Mouse (Mus musculus): ENCODE results near the gene Rpl21. TPM values are rescaled to one million over a fixed set of nuclear protein-coding genes. Genes with fewer than 3 reads are reported as not detected.

Rpl21 gene
- polyA plus RNA-seq, 1 experiment from 2014 or later, result 520 TPM

DNA sequence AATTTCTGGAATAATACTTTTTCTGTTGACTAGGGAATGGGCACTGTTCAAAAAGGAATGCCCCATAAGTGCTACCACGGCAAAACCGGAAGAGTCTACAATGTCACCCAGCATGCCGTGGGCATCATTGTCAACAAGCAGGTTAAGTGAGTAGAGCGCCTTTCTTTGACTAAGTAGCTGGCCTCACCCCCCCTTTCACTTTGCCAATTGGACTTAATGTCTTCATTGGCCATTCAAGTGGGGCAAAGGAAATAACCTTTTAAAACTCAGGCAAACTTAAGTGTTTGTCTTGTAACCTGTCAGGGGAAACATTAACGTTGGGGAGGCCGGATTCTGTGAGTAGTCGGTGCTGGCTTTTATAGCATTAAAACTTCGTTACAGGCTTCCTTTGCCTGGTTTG lies 2.3 kb downstream of the Rpl21 start:
- Histone ChIP-seq H3K4me1 (peaks cover 45% of the 10 kb centered on the region), H3K36me3 (peaks cover 53% of the 10 kb centered on the region), H3K27me3 (replicated peaks) (no peaks in the 10 kb centered on the region), H3K4me2 (peak overlapping the region; percentile 75), H3K9me3 (replicated peaks) (no peaks in the 10 kb centered on the region), H3K9ac (peak overlapping the region; percentile 91), H3K27ac (peak overlapping the region; percentile 87), H3K4me3 (peak overlapping the region; percentile 89)
- 49% methylated on average over 8 of the region's 8 CpGs for WGBS (ENCODE audit: insufficient replicate concordance)
- no peak for ATAC-seq

DNA sequence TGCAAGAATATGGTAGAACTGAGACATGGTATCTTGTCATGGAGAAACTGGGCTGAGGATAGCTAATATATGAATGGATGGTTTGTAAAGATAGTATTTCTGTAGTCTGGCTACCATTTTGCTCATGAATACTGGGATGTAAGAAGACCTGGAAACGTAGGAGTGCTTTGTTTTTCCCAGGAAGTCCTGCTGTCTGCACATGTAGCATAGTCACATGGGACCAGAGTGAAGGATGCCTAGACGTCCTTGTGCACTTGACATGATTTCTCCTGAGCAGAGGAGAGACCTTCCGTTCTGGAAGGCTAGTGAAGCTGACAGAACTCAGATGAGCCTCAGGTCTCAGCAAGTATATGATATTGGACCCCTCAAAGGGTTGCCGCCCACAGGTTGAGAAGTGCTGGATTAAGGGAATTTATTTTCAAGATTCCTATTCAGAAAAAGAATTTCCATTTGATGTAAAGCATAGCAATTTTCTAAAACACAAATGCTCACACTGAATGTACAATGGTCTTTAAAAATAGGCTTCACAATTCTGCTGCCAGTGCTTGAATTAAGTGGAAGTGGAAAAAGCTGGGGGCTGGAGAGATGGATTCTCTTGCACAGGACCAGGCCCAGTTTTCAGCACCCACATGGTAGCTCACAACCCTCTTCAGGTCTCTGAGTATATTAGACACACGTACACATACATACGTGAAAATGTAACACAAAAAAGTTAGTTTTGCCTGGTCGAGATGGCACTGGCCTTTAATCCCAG lies 5.5 kb downstream of the Rpl21 start:
- ATAC-seq, result no peak

DNA sequence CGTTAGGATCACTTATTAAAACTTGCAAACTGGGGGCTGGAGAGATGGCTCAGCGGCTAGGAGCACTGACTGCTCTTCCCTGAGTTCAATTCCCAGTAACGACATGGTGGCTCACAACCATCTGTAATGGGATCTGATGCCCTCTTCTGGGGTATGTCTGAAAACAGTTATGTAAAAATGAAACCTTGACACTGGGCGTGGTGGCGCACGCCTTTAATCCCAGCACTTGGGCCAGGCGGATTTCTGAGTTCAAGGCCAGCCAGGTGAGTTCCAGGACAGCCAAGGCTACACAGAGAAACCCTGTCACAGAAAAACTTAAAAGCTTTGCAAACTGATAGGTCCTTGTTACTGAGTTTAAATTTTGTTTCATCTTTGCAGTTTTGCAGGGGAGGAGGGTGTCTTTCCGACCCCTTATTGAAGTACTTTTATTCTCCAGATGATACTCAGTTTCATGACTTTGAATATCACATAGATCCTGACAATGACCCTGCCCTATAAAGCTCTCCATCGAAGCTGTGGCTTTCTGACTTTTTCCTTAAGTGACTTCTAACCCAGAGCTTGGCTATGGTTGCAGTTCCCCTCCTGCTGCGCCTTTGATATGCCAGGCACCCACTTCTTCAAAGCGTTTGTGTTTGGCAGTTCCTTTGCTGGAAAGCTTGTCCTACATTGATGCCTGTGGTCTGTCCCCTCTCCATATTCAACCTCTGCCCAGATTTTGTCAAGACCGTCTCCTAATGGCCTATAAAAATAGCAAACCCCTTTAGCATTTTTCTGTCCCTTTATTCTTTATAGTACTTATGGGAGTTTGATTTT lies 6.4 kb downstream of the Rpl21 start:
- H3K27ac ChIP-seq, result no peak overlapping the region
- ATAC-seq, result 0 out of 2 replicates have a peak, but pooled peaks have one; percentile 16

More for the DNA sequence above, 5.5 kb downstream of the Rpl21 start:
- peaks cover 35% of the 10 kb centered on the region for H3K4me1 ChIP-seq
- no peak overlapping the region for H3K9ac ChIP-seq
- 58% methylated on average over 7 of the region's 7 CpGs for WGBS (ENCODE audit: insufficient replicate concordance)
- H3K27ac ChIP-seq, result no peak overlapping the region
- no peaks in the 10 kb centered on the region for H3K9me3 ChIP-seq (replicated peaks)
- H3K4me2 ChIP-seq, result no peak overlapping the region
- H3K36me3 ChIP-seq, result peaks cover 53% of the 10 kb centered on the region
- H3K27me3 ChIP-seq (replicated peaks), result peaks cover 6% of the 10 kb centered on the region; the same call in 1 of the 2 replicates
- H3K4me3 ChIP-seq, result no peak overlapping the region

DNA sequence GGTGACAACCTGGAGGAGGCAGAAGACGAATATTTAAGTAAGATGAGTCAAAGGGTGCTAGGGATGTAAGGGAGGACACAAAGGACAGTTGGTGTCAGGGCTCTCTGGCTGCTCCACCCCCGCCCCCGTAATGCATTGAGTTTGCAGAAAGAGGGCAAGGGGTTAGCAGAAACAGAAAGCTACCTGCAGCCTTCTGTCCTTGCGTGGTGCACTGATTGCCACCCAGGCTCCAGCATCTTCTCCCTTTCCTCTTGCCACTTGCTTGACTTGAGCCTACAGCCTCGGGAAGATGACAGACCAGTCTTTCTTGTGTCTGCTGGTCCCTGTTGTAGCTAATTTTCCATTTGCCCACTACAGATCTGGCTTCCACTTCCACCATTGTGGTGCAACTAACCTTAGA lies 7.1 kb downstream of the Rpl21 start:
- no peak overlapping the region for H3K4me2 ChIP-seq
- H3K4me1 ChIP-seq, result peaks cover 27% of the 10 kb centered on the region
- 48% methylated on average over 5 of the region's 5 CpGs for WGBS (ENCODE audit: insufficient replicate concordance)
- H3K9me3 ChIP-seq (replicated peaks), result no peaks in the 10 kb centered on the region
- H3K27ac ChIP-seq, result no peak overlapping the region
- ATAC-seq, result no peak
- H3K27me3 ChIP-seq (replicated peaks), result peaks cover 22% of the 10 kb centered on the region
- H3K9ac ChIP-seq, result no peak overlapping the region
- peaks cover 43% of the 10 kb centered on the region for H3K36me3 ChIP-seq
- no peak overlapping the region for H3K4me3 ChIP-seq

More for the DNA sequence above, 6.4 kb downstream of the Rpl21 start:
- Histone ChIP-seq H3K9ac (no peak overlapping the region), H3K27me3 (replicated peaks) (peaks cover 15% of the 10 kb centered on the region), H3K4me1 (peaks cover 29% of the 10 kb centered on the region), H3K4me2 (no peak overlapping the region), H3K36me3 (peaks cover 50% of the 10 kb centered on the region), H3K9me3 (replicated peaks) (no peaks in the 10 kb centered on the region), H3K4me3 (no peak overlapping the region)
- 46% methylated on average over 12 of the region's 12 CpGs for WGBS (ENCODE audit: insufficient replicate concordance)

DNA sequence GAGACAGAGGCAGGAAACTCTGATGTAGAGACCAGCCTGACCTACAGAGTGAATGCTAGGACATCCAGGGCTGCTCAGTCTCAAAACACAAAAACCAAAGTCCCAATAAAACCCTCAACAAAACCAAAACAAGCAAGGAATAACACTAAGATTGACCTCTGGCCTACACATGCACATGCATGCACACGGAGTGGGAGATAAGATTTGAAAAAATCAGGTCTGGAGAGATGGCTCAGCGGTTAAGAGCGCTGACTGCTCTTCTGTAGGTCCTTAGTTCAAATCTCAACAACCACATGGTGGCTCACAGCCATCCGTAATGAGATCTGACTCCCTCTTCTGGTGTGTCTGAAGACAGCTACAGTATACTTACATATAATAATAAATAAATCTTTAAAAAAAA lies 7.7 kb downstream of the Rpl21 start:
- Histone ChIP-seq H3K27me3 (replicated peaks) (peaks cover 29% of the 10 kb centered on the region), H3K27ac (no peak overlapping the region), H3K36me3 (peaks cover 36% of the 10 kb centered on the region), H3K4me2 (no peak overlapping the region), H3K4me1 (peaks cover 26% of the 10 kb centered on the region), H3K9ac (no peak overlapping the region), H3K4me3 (no peak overlapping the region), H3K9me3 (replicated peaks) (no peaks in the 10 kb centered on the region)
- no peak for ATAC-seq
- WGBS (ENCODE audit: insufficient replicate concordance), result 59% methylated on average over 4 of the region's 4 CpGs

DNA sequence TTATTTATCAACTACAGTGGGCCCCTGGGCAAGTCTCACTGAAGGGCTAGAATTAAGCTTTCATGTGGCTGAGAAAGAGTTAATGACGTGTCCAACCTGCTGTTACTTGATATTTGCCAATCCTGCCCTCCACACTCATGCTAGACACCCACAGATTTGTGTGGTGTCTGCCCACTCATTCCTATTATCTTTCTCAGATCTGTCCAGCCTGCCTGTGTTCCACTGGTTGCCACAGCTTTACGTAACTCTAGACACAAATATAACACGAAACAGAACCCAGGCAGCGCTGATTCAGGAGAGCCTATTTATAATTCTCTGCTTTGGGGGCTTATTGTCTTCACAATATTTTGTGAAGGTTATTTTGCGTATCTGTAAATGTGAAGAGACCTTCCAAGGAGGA lies 8.6 kb downstream of the Rpl21 start:
- H3K4me1 ChIP-seq, result peaks cover 24% of the 10 kb centered on the region

DNA sequence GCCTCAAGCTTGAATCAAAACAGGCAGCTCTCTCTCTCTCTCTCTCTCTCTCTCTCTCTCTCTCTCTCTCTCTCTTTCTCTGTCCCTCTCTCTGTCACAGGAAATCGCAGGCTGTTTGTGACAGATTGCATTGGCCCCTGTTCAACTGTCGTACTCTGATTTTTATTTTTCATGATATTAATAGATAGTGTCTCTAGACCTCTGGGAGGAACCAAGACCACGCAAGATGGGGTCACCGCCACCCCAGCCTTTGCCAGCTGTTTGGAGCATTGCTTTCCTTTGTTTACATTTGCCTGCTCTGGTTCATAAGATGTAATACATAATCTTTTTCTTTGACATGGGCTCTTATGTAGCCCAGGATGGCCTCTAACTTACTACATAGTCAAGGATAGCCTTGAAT lies 9.3 kb downstream of the Rpl21 start:
- no peak for ATAC-seq
- H3K9me3 ChIP-seq (replicated peaks), result no peaks in the 10 kb centered on the region
- 83% methylated on average over 4 of the region's 4 CpGs for WGBS (ENCODE audit: insufficient replicate concordance)

More for the DNA sequence above, 8.6 kb downstream of the Rpl21 start:
- no peak overlapping the region for H3K4me3 ChIP-seq
- peaks cover 38% of the 10 kb centered on the region for H3K27me3 ChIP-seq (replicated peaks)
- WGBS (ENCODE audit: insufficient replicate concordance), result 74% methylated on average over 5 of the region's 5 CpGs
- H3K36me3 ChIP-seq, result peaks cover 27% of the 10 kb centered on the region
- no peak overlapping the region for H3K4me2 ChIP-seq
- H3K9me3 ChIP-seq (replicated peaks), result no peaks in the 10 kb centered on the region
- H3K27ac ChIP-seq, result no peak overlapping the region
- ATAC-seq, result no peak
- no peak overlapping the region for H3K9ac ChIP-seq

DNA sequence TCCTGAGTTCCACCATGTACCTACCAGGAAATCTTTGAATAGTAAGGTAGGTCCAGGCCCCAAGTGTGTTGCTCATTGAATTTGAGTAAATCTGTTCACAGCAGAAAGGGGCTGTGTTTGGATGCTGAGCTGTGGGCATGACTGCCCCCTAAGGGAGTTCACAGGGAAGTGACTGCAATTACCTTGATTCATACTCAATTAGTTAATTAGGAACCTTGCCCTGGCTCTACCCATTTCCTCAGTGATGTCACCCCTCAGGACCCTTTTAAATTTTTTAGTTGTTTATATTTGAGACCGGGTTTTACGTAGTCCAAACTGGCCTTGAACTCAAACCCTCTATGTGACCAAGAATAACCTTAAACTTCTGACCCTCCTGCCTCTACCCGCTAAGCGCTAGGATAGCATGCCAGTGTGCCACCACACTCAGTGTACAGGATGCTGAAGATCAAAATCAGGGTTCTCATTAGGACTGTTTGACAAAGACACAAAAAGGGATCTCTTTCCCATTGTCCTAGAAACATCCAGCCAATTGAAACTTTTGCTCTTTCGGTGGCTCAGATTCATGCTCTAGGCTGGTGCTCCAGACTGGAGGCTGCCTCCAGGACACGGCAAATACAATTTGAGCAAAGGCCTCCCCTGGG lies 11.7 kb downstream of the Rpl21 start:
- Histone ChIP-seq H3K4me1 (peaks cover 16% of the 10 kb centered on the region), H3K9ac (no peak overlapping the region), H3K9me3 (replicated peaks) (no peaks in the 10 kb centered on the region), H3K27ac (no peak overlapping the region), H3K27me3 (replicated peaks) (peaks cover 51% of the 10 kb centered on the region), H3K4me3 (peak overlapping the region; percentile 61), H3K36me3 (0 out of 2 replicates have a peak, but pooled peaks cover 3% of the 10 kb centered on the region), H3K4me2 (peak overlapping the region; percentile 91)
- 12% methylated on average over 6 of the region's 6 CpGs for WGBS (ENCODE audit: insufficient replicate concordance)
- peak; percentile 42 for ATAC-seq

More for the DNA sequence above, 9.3 kb downstream of the Rpl21 start:
- H3K4me2 ChIP-seq, result no peak overlapping the region
- peaks cover 45% of the 10 kb centered on the region for H3K27me3 ChIP-seq (replicated peaks)
- H3K27ac ChIP-seq, result no peak overlapping the region
- H3K4me1 ChIP-seq, result peaks cover 23% of the 10 kb centered on the region
- no peak overlapping the region for H3K9ac ChIP-seq
- no peak overlapping the region for H3K4me3 ChIP-seq
- H3K36me3 ChIP-seq, result peaks cover 20% of the 10 kb centered on the region

DNA sequence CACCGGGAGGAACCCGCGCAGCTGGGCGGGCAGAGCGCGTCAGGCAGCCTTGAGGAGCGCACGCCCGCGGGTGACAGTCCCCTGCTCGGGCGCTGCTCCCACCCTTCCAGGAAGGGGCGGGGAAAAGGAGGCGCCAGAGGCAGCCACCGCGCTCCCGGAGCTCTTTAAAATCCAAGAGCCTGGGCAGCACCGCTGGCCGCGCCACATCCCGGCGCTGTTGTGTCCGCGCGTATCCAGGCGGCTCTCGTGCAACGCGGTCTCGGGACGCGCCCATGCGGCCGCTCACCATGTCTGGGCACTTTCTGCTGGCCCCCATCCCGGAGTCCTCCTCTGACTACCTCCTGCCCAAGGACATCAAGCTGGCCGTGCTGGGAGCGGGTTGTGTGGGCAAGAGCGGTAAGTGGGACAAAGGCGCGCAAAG lies 12.3 kb downstream of the Rpl21 start, which contains the start of gene Rasl11a:
Gene Rasl11a (plus strand): TSS at position 127 of the 421 bp plus-strand sequence.
- Histone ChIP-seq H3K27me3 (replicated peaks) (peaks cover 51% of the 10 kb centered on the region), H3K36me3 (0 out of 2 replicates have a peak, but pooled peaks cover 3% of the 10 kb centered on the region), H3K27ac (no peak within 1 kb of the TSS), H3K9ac (peak within 1 kb of the TSS; percentile 57), H3K4me3 (peak within 1 kb of the TSS; percentile 61), H3K9me3 (replicated peaks) (no peaks in the 10 kb centered on the region), H3K4me2 (peak within 1 kb of the TSS; percentile 91), H3K4me1 (peaks cover 15% of the 10 kb centered on the region)
- peak; percentile 85 for ATAC-seq
- WGBS (ENCODE audit: insufficient replicate concordance), result under 1% methylated on average over 40 of the region's 40 CpGs

DNA sequence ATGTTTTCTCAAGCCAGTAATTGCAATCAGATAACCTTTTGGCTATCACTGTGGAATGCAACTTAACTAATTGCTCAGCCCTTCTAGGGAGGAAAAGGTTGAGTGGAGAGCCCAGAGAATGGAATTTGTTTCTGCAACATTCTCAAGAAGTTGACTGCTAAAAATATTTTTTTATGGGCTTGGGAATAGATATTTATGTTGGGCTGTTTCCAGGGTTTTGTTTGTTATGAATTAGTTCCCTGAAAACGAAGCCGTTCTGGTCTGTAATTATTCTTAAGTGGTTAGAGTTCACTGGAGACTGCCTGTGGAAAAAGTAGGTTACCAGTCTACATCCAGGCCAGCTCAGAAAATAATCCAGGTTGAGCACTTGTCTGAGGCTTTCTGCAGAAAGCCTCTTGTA lies 13.8 kb downstream of the Rpl21 start:
- Histone ChIP-seq H3K4me2 (no peak overlapping the region), H3K27ac (no peak overlapping the region)

DNA sequence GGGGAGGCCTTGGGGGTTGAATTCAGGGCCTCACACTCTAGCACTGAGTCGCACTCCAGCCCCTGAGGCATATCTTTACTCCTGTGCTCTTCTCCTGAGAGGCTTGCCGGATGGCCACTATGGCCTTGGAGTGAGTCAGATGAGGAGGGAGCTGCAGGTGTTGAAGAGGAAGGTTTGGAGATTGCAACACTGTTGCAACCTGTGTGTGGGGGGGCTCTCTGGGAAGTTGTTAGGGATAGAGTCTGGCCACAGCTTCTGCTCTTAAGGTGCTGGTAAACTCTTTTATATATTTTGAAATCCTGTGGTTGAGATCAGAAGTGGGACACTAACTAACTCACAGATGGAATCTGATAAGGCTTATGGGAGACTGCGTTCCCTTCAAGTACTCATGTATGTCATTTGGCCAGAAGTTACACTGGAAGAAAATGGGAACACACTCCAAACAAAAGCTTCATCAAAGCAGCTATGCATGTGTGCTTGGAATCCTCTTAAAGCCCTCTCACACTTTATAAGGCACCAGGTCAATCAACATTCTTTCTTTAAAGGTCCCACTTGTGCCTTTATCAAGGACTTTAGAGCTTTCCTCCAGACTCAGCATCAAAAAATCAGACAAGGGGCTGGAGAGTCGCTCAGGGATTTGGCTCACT lies 16.4 kb downstream of the Rpl21 start:
- Histone ChIP-seq H3K9me3 (replicated peaks) (no peaks in the 10 kb centered on the region), H3K4me1 (peaks cover 15% of the 10 kb centered on the region), H3K27ac (no peak overlapping the region), H3K36me3 (0 out of 2 replicates have a peak, but pooled peaks cover 3% of the 10 kb centered on the region), H3K4me2 (no peak overlapping the region), H3K9ac (no peak overlapping the region), H3K4me3 (no peak overlapping the region), H3K27me3 (replicated peaks) (peaks cover 42% of the 10 kb centered on the region)
- 77% methylated on average over 4 of the region's 4 CpGs for WGBS (ENCODE audit: insufficient replicate concordance)
- no peak for ATAC-seq

More for the DNA sequence above, 13.8 kb downstream of the Rpl21 start:
- Histone ChIP-seq H3K9me3 (replicated peaks) (no peaks in the 10 kb centered on the region), H3K4me1 (peaks cover 15% of the 10 kb centered on the region), H3K36me3 (0 out of 2 replicates have a peak, but pooled peaks cover 3% of the 10 kb centered on the region), H3K27me3 (replicated peaks) (peaks cover 51% of the 10 kb centered on the region), H3K9ac (no peak overlapping the region), H3K4me3 (no peak overlapping the region)
- 63% methylated on average over 2 of the region's 2 CpGs for WGBS (ENCODE audit: insufficient replicate concordance)
- no peak for ATAC-seq

All from liver, embryonic 12.5 days (tissue).